Mouse (Mus musculus) spleen, embryonic (tissue): ENCODE results near the gene Fam213a.

Experiments
- CTCF ChIA-PET: fragments of 350-600 bp; sonication (Branson Sonifier 250); formaldehyde crosslinking; loops from one replicate; lab custom pipeline; 2022; lab: Charles Lee

Gene Fam213a

DNA sequence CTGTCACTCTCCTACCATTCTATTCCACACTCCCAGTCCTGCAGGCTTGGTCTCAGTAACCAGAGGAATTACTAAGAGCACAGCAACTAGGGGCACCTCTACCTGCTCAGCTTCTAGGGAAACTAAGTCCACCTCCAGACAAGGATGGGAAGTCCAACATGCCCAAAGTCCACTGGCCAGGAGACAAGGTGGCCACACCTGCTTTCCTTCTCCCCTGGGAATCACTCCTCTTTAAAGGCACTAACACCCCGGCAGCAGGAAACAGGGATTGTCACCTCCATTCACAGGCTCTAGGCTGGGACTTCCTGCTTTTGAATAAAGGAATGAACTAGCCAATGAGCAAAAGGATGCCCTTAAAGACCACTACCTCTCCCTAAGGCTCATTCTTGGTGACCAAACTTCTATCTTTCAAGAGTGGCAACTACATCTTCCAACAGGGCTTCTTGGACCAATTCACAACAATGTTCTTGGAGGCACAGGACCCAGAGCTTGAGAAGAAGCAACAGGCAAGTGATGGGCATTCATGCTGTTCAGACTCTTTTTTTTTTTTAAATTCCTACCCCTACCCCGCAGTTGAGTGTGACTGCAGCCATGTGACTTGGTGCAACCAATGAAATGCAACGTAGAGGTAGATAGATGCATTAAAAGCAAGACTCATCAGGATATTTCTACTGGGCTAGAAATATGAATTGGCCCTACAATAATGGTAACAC is 49.9 kb downstream of the Fam213a start:
- CTCF ChIA-PET = interaction anchor here (0.7 kb wide), 1 partner anchor 20 kb away, joined by 5 read pairs; no protein-coding TSS in a partner anchor

DNA sequence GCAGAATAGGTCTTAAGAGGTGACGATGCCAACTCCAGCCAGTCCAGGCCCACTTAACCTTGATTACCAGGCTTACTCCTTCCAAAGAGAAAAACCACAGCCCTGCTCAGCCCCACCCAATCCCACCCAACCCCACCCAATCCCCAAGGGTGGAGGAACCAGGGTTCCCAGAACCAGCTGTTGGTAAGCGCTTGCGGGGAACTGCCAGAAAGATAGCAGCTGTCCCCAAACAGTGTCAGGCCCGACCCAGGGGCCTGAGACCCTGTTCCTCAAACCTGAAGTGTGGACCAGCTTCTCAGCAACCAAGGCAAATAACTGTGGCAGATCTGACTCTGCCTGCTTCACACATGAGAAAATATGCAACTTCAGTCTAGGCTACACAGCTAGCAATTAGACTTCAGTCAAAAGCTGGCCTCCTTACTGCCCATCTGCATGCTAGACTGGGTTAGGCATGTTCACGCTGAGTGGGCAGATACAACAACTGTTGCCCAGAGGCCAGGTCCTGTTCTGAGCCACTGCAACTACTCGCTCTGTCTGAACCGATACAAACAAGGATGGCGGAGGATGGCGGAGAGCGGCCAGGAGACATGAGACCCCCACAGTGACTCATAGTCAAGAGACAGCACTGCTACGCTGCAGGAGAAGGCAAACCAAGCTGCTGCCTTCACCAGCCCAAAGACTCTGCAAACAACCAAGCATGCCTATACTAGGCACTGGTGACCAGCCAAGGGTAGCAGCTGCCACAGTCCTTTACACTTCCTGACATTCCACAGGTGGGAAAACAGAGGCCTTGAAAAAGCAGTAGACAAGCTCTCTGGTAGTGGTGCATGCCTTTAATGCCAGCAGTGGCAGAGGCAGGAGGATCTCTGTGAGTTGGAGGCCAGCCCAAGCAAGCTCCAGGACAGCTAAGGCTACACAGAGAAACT is 51.0 kb downstream of the Fam213a start:
- CTCF ChIA-PET = interaction anchor here (0.5 to 1.1 kb wide), 3 partner anchors 9 to 59 kb away, joined by 3 to 10 read pairs (median 5); no protein-coding TSS in a partner anchor

DNA sequence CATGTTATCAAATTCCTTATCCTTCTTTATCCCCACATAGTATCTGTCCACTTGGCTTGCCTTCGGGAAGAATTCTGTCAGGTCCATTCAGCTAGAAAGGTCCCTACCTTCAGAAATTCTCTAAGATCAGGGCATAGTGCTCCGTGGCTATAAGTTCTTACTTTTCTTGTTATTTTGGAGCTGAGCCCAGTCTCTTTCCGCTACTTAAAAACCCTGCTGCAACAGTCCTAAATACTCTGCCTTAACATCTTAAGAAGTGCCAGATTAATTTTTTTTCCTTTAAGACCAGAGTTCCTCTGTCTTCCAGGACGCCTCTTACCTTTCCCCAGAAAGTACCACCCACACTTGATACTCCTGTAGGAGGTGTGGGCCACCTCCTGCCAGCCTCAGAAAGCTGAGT is 53.4 kb downstream of the Fam213a start:
- CTCF ChIA-PET = no interaction called here

DNA sequence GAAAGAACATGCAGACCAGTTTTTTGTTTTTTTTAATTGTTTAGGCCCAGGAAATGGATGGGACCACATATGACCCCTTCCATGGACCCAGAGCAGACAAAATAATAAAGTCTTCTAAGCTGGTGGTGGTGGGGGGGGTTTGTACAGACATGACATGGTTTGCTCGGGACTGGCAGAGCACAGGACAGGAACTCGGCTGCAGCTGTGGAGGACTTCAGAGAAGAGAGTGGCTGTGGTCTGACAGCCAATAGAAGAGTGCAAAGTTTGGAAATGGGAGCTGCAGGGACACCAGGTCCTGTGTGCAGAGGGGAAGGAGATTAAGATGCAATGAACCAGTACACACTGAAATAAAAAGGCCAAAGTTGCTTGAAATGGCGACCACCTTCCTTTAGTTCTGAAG is 54.0 kb downstream of the Fam213a start:
- CTCF ChIA-PET = interaction anchor here (1.3 kb wide), 1 partner anchor 12 kb away, joined by 3 read pairs; no protein-coding TSS in a partner anchor

DNA sequence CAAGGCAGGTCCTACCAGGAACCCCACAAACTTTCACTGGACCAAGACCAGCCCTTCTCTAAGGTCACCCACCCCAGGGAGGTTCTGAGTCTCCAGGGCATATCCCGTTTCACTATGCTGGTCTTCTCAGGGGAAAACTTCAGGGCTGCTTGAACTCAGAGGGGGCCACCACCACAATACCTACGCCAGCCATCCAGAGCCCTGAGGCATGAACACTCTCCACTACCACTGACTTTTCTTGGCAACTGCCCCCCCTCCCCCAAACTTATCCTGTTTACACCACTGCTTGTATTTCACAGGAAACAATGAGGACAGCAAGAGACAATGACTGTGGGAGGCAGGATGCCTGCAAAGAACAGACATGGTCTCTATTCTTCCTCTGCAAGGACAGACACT is 54.6 kb downstream of the Fam213a start:
- CTCF ChIA-PET = interaction anchor here (1.3 kb wide), 1 partner anchor 12 kb away, joined by 3 read pairs; no protein-coding TSS in a partner anchor

DNA sequence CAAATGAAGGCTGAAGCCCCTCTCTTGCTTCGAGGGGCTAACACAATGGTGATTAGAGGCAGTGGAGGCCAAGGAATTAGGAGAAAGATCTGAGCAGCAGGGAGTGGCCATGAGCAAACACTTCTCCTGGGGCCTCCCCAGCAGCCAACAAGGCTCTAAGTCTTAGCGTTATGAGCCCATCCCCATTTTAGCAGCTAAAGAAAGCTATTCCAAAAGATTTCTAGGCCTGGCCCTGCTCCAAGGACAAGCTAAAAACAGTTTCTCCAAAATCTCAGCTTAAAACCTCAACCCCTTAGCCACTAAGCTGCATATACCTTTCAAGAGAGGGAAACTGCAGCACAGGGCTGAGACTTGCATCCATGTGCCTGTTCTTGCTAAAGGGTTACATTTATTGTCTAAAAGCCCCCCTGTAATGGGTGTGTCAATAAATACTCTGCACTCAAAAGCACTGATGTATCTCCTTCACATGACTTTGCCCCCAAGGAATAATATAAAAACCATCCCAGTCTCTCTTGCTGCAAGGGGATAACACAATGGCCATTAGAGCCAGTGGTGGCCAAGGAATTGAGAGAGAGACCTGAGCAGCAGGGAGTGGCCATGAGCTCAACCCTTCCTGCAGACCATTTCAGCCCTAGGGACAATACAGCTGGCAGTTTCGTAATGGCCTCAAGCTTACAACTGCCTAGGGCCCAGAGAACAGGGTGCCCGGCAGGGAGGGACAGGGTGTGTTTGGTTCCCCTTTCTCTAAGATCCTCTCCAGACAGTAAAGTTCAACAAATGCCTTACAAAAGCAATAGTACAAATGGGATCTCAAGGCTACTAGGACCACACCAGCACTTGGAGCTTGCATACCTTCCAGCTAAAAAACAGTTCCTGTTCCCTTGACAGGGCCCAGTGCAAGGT is 55.3 kb downstream of the Fam213a start:
- CTCF ChIA-PET = interaction anchor here (1.2 to 1.3 kb wide), 2 partner anchors 11 to 37 kb away, joined by 3 read pairs; no protein-coding TSS in a partner anchor

DNA sequence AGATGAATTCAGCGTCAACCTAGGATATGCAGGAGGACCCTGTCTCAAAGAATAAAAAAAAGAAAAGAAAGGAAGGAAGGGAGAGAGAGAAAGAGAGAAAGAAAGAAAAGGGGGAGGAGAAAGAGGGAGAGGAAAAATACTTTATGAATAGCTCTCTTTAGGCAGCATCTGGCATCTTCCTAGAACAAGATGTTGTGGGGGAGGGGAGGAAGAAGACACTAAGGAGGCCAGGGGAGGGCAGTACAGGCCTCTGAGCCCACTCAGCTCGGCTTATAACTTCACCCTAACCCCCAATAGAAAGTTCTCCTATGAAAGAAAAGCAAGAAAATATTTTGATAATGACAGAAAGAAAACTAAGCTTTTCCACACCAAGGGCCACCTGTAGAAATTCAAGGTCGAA is 56.0 kb downstream of the Fam213a start:
- CTCF ChIA-PET = interaction anchor here (1.2 kb wide), 1 partner anchor 36 kb away, joined by 3 read pairs; no protein-coding TSS in a partner anchor

DNA sequence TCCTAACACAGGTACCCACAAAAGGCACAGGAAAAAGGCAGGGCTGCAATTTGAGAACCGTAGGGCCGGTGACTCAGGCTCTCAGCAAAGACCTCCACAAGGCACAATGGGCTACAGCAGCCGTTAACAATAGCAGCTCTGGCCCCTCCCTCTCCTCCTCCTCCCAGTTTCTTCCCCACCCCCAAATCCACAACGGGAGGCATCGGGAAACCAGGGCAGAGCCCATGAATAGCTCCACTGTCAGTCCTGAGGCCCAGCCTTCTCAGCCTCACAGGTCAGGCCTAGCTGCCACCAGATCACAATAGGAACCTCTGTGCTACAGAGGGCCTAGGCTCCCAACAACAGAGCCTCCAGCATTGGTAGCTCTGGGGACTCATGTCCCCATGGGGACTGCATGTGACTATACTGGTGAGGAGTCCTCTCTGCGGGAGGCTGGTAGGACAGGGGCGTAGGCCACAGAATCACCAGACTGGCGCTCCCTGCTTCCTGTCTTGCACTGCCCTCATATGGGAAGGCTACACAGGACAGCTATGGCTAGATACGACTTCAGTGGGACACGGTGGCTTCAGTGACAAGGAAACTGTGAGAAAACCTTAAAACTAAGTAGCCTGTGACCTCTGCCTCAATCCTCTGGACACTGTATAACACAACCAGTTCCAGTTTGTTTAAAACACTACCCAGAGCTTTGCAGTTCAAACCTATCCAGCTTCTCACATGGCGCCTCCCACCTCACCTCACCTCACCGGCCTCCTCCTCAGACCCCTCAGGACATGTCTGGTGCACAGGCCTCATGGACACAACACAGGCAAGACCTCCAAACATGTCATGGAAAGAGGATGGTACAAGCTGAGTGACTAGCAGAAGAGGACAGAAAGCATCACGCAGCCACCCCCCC is 57.1 kb downstream of the Fam213a start:
- CTCF ChIA-PET = interaction anchor here (0.9 to 1.6 kb wide), 2 partner anchors 22 to 39 kb away, joined by 3 to 4 read pairs; no protein-coding TSS in a partner anchor

DNA sequence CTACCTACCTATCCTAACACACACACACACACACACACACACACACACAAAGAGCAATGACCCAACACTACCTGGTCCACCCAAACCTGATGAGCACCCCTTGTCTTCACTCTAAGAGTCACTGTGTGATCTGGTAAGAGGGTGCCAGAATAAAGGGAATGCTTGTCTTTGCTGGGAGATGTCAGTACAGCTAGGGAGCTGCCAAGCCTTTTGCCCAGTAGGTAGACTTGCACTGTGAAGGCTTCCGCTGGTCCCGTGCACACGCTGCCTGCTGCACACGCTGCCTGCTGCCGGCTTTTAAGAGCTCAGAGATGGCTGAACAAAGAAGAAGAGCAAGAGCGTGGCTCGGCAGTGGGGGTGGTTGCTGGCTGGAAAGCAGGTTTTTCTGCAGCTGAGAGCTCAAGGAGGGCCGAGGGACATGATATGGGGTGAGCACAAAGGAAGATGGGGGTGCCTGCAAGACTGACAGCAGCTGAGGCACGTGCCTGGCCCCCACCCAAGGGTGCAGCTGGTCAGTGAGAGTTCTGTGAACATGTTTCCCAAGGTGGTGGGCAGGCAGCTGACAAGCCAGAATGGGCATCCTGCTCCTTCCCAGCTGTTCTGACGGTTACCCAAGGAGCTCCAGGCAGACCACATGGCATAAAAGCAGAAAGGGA is 57.9 kb downstream of the Fam213a start:
- CTCF ChIA-PET = interaction anchor here (0.9 to 1.6 kb wide), 2 partner anchors 22 to 38 kb away, joined by 3 to 4 read pairs; no protein-coding TSS in a partner anchor

DNA sequence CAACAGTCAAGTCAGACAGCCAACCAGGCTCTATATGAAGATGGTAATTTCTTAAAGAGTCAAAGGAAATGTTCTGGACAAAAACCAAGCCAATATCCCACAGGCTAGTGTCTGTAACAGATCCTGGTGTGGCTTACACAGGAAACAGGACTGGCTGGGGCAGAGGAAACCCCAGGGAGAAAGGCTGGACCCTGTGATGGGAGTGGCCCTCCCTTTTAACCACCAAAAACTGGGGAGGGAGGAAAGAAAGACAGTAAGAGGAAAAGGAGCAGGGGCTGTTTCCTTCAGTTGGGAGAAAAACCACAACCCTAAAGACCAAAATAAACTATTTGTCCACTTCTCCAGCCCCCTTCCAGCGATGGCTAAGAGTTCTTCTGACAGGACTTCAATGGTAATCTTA is 58.4 kb downstream of the Fam213a start:
- CTCF ChIA-PET = interaction anchor here (1.5 to 1.6 kb wide), 2 partner anchors 20 to 21 kb away, joined by 3 to 4 read pairs; no protein-coding TSS in a partner anchor

DNA sequence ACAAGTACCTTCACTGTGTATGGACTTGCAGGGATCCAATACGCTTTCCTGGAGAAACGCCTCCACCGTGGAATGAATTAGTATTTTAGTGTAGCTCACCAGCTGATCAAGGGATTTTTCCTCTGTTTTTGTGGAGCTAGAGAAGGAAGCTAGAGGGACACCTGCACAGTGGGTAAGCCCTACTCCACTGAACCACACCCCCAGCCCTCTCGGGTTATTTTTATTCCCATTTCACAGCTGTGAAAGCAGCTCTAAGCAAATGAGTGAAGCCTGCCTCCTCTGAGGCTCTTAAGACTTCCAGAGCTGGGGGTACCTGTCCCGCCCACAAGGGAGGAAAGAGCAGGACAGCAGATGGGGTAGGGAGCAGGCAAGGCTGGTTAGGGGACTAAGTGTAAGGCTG is 60.2 kb downstream of the Fam213a start:
- CTCF ChIA-PET = interaction anchor here (0.6 to 1.0 kb wide), 2 partner anchors 9 to 12 kb away, joined by 3 read pairs; no protein-coding TSS in a partner anchor

DNA sequence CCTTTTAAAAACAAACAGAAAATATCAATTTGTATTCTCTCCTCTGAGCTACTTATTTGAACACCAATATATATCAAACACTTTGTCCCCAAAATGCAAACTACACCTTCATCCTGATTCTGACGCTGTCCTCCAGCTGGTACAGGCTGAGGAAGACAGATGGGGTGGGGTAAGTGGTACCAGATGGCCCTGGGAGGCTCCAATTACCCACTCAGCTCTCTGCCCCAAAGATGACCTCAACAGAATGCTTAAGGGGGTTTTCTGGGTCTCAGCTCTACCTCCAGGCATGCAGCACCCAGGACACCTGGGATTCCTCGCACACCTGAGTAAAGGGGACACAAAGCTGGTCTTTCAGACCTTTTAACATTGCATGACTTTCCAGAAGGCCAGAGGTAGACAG is 60.9 kb downstream of the Fam213a start:
- CTCF ChIA-PET = no interaction called here

DNA sequence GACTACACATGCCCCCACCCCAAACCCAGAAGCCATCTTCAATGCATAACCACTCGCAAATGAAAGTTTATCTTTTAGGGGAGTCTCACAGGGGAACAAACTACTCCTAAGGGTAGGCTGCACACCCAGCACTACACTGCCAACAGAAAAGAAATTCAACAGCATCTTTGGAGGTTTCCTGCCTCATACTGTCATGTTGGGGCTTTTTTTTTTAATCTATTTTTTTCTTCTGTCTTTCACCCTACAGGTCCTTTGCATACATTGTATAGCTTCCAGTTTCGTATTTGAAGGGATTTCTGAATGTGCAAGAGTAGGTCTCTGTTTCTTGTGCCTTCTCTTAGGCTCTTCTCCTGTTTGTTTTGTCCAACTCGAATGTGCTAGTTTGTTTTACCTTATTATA is 61.3 kb downstream of the Fam213a start:
- CTCF ChIA-PET = no interaction called here

DNA sequence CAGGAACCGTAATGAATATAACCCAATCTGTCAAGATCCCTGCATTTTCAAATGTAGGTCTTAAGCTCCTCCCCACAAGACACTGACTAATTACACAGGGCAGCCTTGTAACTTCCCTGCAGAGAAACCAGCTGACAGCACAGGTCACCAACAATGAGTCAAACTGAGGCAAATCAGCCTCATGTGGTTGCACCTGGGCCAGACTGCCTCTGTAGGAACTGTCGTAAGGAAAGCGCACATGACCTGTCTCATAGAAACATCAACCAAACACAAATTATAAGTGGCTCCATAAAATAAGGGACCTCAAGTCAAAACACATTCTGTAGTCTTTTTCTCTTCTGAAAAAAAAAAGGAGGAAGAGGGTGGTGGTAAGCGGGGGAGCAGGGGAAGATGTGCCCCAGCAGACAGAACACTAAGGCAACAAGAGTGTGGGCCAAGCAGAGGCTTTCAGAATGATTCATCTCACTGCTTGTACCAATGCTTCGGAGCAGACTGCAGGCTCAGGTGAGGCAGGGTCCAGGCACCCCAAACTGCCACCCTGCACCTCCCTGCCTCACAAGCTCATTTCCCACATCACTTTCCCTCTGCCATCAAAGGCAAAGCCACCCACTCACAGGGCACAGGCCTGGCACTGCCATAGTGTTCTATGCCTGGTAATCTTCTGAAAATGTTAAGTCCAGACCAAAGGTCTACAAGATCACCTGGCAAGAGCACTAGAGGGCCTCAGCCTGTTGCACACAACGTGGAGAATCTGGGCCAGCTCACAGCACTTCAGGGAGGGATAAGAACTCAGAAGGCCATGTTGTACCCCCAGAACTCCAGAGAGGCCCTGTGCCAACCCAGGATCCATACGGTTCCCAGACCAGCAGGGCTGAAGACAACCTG is 63.6 kb downstream of the Fam213a start:
- CTCF ChIA-PET = interaction anchor here (0.7 to 1.9 kb wide), 3 partner anchors 12 to 17 kb away, joined by 3 to 5 read pairs (median 3); partner anchors contain the start of gene Tspan14

DNA sequence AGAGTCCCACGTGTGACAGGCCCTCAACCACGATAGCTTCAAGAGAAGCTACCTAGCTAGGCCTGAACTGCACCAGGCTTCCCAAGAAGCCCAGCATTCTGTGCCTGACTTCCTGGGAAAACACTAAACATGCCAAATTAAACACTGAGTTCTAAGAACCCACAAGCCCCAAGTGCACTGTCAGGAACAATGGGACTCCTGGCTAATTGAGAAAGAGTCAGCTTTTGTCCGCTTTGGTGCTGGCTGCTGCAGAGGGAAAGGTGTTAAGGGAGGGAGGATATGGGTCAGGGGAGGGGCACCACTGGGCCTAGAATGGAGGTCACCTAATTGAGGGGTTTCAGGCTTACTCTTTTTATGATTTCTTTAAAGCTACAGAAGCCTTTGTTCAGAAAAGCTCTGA is 64.5 kb downstream of the Fam213a start:
- CTCF ChIA-PET = interaction anchor here (1.2 to 1.9 kb wide), 3 partner anchors 13 to 29 kb away, joined by 3 to 5 read pairs (median 3); partner anchors contain the start of gene Tspan14

DNA sequence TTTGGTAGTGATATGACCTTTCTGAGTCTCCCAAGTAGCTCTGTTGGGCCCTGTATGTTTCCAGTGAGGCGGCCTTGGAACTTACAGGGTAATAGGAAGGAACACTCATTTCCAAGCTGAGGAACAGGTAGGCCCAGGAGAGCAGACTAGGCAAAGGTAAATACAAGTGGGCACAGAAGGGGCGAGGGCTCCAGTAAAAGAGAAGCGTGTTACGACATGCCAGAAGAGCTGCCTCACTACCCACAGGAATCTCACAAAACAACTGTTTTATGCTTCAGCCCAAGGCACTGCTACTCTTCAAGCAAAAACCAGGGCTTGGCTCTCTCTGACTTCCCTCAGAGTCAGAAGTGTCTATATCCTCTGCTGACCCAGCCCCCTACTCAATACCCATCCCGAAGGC is 65.1 kb downstream of the Fam213a start:
- CTCF ChIA-PET = interaction anchor here (1.2 to 1.9 kb wide), 3 partner anchors 13 to 29 kb away, joined by 3 to 5 read pairs (median 3); partner anchors contain the start of gene Tspan14
